Mouse (Mus musculus) left cerebral cortex, adult 8-10 months (tissue): ENCODE measurements around the gene Smbd1. TPM values are rescaled to one million over a fixed set of nuclear protein-coding genes. Genes with fewer than 3 reads are reported as not detected.

Experiments
- DNase-seq, 2 experiments: peaks; one replicate each; pipeline ENCODE4 v3.0.0; 2022; ENCODE audit warnings: low spot score in 2 of 2
- total RNA-seq, 4 experiments: library from RNA; stranded (reverse); gene quantifications; 2 replicates each; pipeline ENCODE4 v1.2.4; 2022

Smbd1 gene
- total RNA-seq, 4 experiments from 2014 or later, result not detected

GRCm38 (mm10) chr16:32813771-32814170, 3.5 kb upstream of the Smbd1 start:
- DNase-seq, result no peak

- no peak for DNase-seq
These were observed 3.1 kb upstream of the Smbd1 start for GRCm38 (mm10) chr16:32813362-32813761.

GRCm38 (mm10) chr16:32812888-32813361, 2.6 kb upstream of the Smbd1 start:
- DNase-seq, result peak; percentile 41 to 59

GRCm38 (mm10) chr16:32807408-32808185, 2.7 kb downstream of the Smbd1 start:
- DNase-seq, result no peak

- DNase-seq, result no peak
These were observed 5.1 kb downstream of the Smbd1 start for GRCm38 (mm10) chr16:32805151-32805550.

GRCm38 (mm10) chr16:32803901-32804300, 6.4 kb downstream of the Smbd1 start:
- DNase-seq, result no peak

GRCm38 (mm10) chr16:32803252-32803853, 6.9 kb downstream of the Smbd1 start:
- peak in 1 of 2 experiments; percentile 23 for DNase-seq

- no peak for DNase-seq
These were observed 12.9 kb downstream of the Smbd1 start, which contains the start of gene Muc20 for GRCm38 (mm10) chr16:32797426-32797689. Muc20 (minus strand) TSS chr16:32797435.

- no peak for DNase-seq
These were observed 13.4 kb downstream of the Smbd1 start for GRCm38 (mm10) chr16:32796676-32797425.

- no peak for DNase-seq
These were observed 15.1 kb downstream of the Smbd1 start for GRCm38 (mm10) chr16:32795177-32795576.

- DNase-seq, result no peak
These were observed 20.2 kb downstream of the Smbd1 start for GRCm38 (mm10) chr16:32790056-32790455.

GRCm38 (mm10) chr16:32784840-32785239, 25.4 kb downstream of the Smbd1 start:
- peak in 1 of 2 experiments; percentile 70 for DNase-seq

- no peak for DNase-seq
These were observed 26.8 kb downstream of the Smbd1 start for GRCm38 (mm10) chr16:32783324-32784062.

- DNase-seq, result no peak
These were observed 31.3 kb downstream of the Smbd1 start for GRCm38 (mm10) chr16:32778956-32779355.

GRCm38 (mm10) chr16:32776676-32777075, 33.6 kb downstream of the Smbd1 start:
- DNase-seq, result no peak

- DNase-seq, result no peak
These were observed 43.4 kb downstream of the Smbd1 start for GRCm38 (mm10) chr16:32766904-32767303.

- no peak for DNase-seq
These were observed 45.3 kb downstream of the Smbd1 start for GRCm38 (mm10) chr16:32764961-32765360.

GRCm38 (mm10) chr16:32764550-32764949, 45.7 kb downstream of the Smbd1 start:
- DNase-seq, result no peak
